Comparison of ENCODE assay signal across 9 mouse cellular contexts in genomic region chr1:86520361-86520760, GRCm38 (mm10). TPM values are rescaled to one million over a fixed set of nuclear protein-coding genes. Genes with fewer than 3 reads are reported as not detected.
A peak's percentile ranks its signal among the peaks of the same experiment; 100 is the strongest.
DNase-seq lines count a peak whose midpoint lies in the region; ATAC-seq and TF ChIP-seq lines count a peak whose summit lies in the region.
"Had no signal": no experiment of that assay in that cellular context is flagged by ENCODE, and none has a peak within 500 bp of the region (broad histone marks: within the 10 kb centered on the region; RNA-seq: fewer than 3 reads in every experiment).

No protein-coding gene starts in this region.

- no peak overlapping the region for H3K4me2 ChIP-seq in forebrain, embryonic 11.5 days (ENCODE audit: low read depth, low read length, severe bottlenecking)
- no peak overlapping the region for H3K4me2 ChIP-seq in forebrain, embryonic 12.5 days
- no peak overlapping the region for H3K4me2 ChIP-seq in midbrain, postnatal 0 days (ENCODE audit: low read depth, low read length, poor library complexity, severe bottlenecking)
- H3K4me2 ChIP-seq in midbrain, embryonic 16.5 days (ENCODE audit: low read length): no peak overlapping the region
- H3K4me2 ChIP-seq: heart, embryonic 15.5 days had no signal

- H3K36me3 ChIP-seq in forebrain, embryonic 11.5 days (ENCODE audit: control insufficient read depth, insufficient read depth, low read length): no peaks in the 10 kb centered on the region
- no peaks in the 10 kb centered on the region for H3K36me3 ChIP-seq in forebrain, embryonic 12.5 days (replicated peaks)
- H3K36me3 ChIP-seq in midbrain, postnatal 0 days (ENCODE audit: insufficient read depth, low read length): no peaks in the 10 kb centered on the region
- no peaks in the 10 kb centered on the region for H3K36me3 ChIP-seq in midbrain, embryonic 16.5 days (ENCODE audit: control insufficient read depth, insufficient read depth, low read length)
- H3K36me3 ChIP-seq: heart, embryonic 15.5 days had no signal

- peaks cover 7% of the 10 kb centered on the region; the same call in 1 of the 2 replicates for H3K4me1 ChIP-seq in forebrain, embryonic 11.5 days (replicated peaks; ENCODE audit: control insufficient read depth, insufficient read depth, low read length)
- peaks cover 17% of the 10 kb centered on the region for H3K4me1 ChIP-seq in forebrain, embryonic 12.5 days
- peaks cover 7% of the 10 kb centered on the region for H3K4me1 ChIP-seq in midbrain, postnatal 0 days (ENCODE audit: insufficient read depth, low read length)
- H3K4me1 ChIP-seq in midbrain, embryonic 16.5 days (ENCODE audit: control insufficient read depth, insufficient read depth, low read length): peaks cover 8% of the 10 kb centered on the region

- no peaks in the 10 kb centered on the region for H3K27me3 ChIP-seq in forebrain, embryonic 11.5 days (ENCODE audit: control insufficient read depth, insufficient read depth, low read length)
- no peaks in the 10 kb centered on the region for H3K27me3 ChIP-seq in forebrain, embryonic 12.5 days
- H3K27me3 ChIP-seq in midbrain, postnatal 0 days (ENCODE audit: insufficient read depth, low read length): no peaks in the 10 kb centered on the region
- no peaks in the 10 kb centered on the region for H3K27me3 ChIP-seq in midbrain, embryonic 16.5 days (ENCODE audit: control insufficient read depth, insufficient read depth, low read depth, low read length)
- H3K27me3 ChIP-seq: heart, embryonic 15.5 days had no signal

- ATAC-seq in forebrain, embryonic 11.5 days (replicated peaks; ENCODE audit: low FRiP score): no peak
- no peak for ATAC-seq in forebrain, embryonic 12.5 days (ENCODE audit: low FRiP score)
- ATAC-seq in midbrain, postnatal 0 days (ENCODE audit: low FRiP score): no peak
- no peak for ATAC-seq in midbrain, embryonic 16.5 days

- peak; percentile 66 for DNase-seq in forebrain, embryonic 11.5 days (ENCODE audit: low spot score)
- no peak for DNase-seq in midbrain, postnatal 0 days (ENCODE audit: low spot score)
- peak; percentile 74 for DNase-seq in embryo, embryonic 11 days
- peak; percentile 50 to 68 for DNase-seq in lung, postnatal 4 days
- DNase-seq in urinary bladder, postnatal 10 days (ENCODE audit: low spot score): no peak
- DNase-seq in layer of hippocampus, adult 11-12 months (ENCODE audit: low spot score): no peak

- no peak overlapping the region for H3K27ac ChIP-seq in forebrain, embryonic 11.5 days (ENCODE audit: low read depth, low read length)
- no peak overlapping the region for H3K27ac ChIP-seq in forebrain, embryonic 12.5 days
- H3K27ac ChIP-seq in midbrain, postnatal 0 days (ENCODE audit: low read depth, low read length): no peak overlapping the region
- H3K27ac ChIP-seq in midbrain, embryonic 16.5 days (ENCODE audit: low read length): no peak overlapping the region
- H3K27ac ChIP-seq: heart, embryonic 15.5 days had no signal

- no peak overlapping the region for H3K9ac ChIP-seq in forebrain, embryonic 11.5 days (ENCODE audit: low read length)
- H3K9ac ChIP-seq in forebrain, embryonic 12.5 days: no peak overlapping the region
- H3K9ac ChIP-seq in midbrain, postnatal 0 days (replicated peaks; ENCODE audit: low read length, poor library complexity, severe bottlenecking): no peak overlapping the region
- H3K9ac ChIP-seq in midbrain, embryonic 16.5 days (ENCODE audit: low read depth, low read length): no peak overlapping the region
- H3K9ac ChIP-seq: heart, embryonic 15.5 days had no signal

- TF ChIP-seq CTCF in midbrain, postnatal 0 days (IDR thresholded peaks at IDR 0.05): peak; percentile 57

- no peaks in the 10 kb centered on the region for H3K9me3 ChIP-seq in forebrain, embryonic 11.5 days (ENCODE audit: control insufficient read depth, low read length)
- no peaks in the 10 kb centered on the region for H3K9me3 ChIP-seq in forebrain, embryonic 12.5 days
- no peaks in the 10 kb centered on the region for H3K9me3 ChIP-seq in midbrain, postnatal 0 days (ENCODE audit: low read length)
- H3K9me3 ChIP-seq in midbrain, embryonic 16.5 days (replicated peaks; ENCODE audit: control insufficient read depth, low read length, poor library complexity, severe bottlenecking): no peaks in the 10 kb centered on the region
- H3K9me3 ChIP-seq: heart, embryonic 15.5 days had no signal

- no peak overlapping the region for H3K4me3 ChIP-seq in forebrain, embryonic 11.5 days (ENCODE audit: low read depth, low read length)
- H3K4me3 ChIP-seq in forebrain, embryonic 12.5 days (replicated peaks): no peak overlapping the region
- H3K4me3 ChIP-seq in midbrain, postnatal 0 days (ENCODE audit: low read depth, low read length): no peak overlapping the region
- no peak overlapping the region for H3K4me3 ChIP-seq in midbrain, embryonic 16.5 days (ENCODE audit: low read depth, low read length)
- H3K4me3 ChIP-seq: heart, embryonic 15.5 days had no signal

- 37% methylated on average over 7 of the region's 7 CpGs for WGBS in forebrain, embryonic 11.5 days
- whole genome bisulfite sequencing in forebrain, embryonic 12.5 days: 38% methylated on average over 7 of the region's 7 CpGs
- WGBS in midbrain, postnatal 0 days: 35% methylated on average over 7 of the region's 7 CpGs
- 41% methylated on average over 7 of the region's 7 CpGs for WGBS in midbrain, embryonic 16.5 days

RNA-seq across cellular contexts. Expression of gene Ptma, which starts 6.2 kb away (rescaled TPM):
- 3,230 and 3,412 TPM in 2 replicates for polyA plus RNA-seq in forebrain, embryonic 11.5 days (2014; fragmentation: Nextera tagmentation; extraction: Ambion mirVana)
- 3,257 and 3,328 TPM in 2 replicates for polyA plus RNA-seq in forebrain, embryonic 12.5 days (2016; fragmentation: Nextera tagmentation; extraction: Ambion mirVana)
- total RNA-seq in midbrain, postnatal 0 days (2014; rRNA removed): 947 and 1,050 TPM in 2 replicates
- polyA plus RNA-seq in midbrain, postnatal 0 days (2015; fragmentation: Nextera tagmentation; extraction: Ambion mirVana): 1,199 and 1,354 TPM in 2 replicates
- polyA plus RNA-seq in midbrain, embryonic 16.5 days (2015; fragmentation: Nextera tagmentation; extraction: Ambion mirVana): 1,375 and 1,671 TPM in 2 replicates

Comparison
In these comparisons a context has a peak if more than half of its experiments do, and no peak if none do; other contexts are left out.
1. DNase-seq: peak in forebrain, embryonic 11.5 days (single experiment), embryo, embryonic 11 days (single experiment) and lung, postnatal 4 days (2 of 2); none in midbrain, postnatal 0 days (single experiment), urinary bladder, postnatal 10 days (single experiment) and layer of hippocampus, adult 11-12 months (single experiment).